Mouse (Mus musculus) liver, embryonic 14.5 days (tissue): ENCODE data around the gene Slitrk6.

ENCODE experiments used
- CTCF ChIP-seq: IDR thresholded peaks from 2 replicates; pipeline ENCODE4 v1.5.1; 2016; ENCODE audit warnings: antibody characterized with exemption, low read depth, control low read depth
- EP300 ChIP-seq: IDR thresholded peaks from 2 replicates; pipeline ENCODE4 v1.6.1; 2016; ENCODE audit warnings: antibody characterized with exemption, low read depth

DNA sequence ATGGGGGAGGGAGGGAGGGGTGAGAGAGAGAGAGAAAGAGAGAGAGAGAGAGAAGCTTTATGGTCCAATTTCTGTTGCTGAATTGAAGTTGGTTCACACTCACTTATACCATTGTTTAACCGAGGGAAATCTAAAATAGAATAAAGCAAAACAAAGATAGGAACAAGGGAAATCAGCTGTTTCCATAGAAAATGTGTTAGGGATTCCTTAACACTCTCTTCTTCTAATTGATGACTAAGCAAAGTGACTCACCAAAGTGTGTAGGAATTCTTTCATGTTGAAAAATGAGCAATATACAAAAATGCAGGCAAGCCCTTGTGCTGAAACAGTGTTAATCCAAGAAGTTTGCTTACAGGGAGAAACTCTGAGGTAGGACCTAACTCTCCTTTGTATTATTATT, 6.0 kb upstream of the Slitrk6 start:
- TF ChIP-seq EP300 (no peak), CTCF (no peak)
